Mouse (Mus musculus) lung, embryonic 16.5 days (tissue): ENCODE data around the gene Gm21970. TPM values are rescaled to one million over a fixed set of nuclear protein-coding genes. Genes with fewer than 3 reads are reported as not detected.
A peak's percentile ranks its signal among the peaks of the same experiment; 100 is the strongest.

ENCODE experiments used
- ATAC-seq: fragments of 200-750 bp; cut with Nextera tagmentation; 2 replicates; pipeline ENCODE4 v1.8.0; 2017; ENCODE audit warnings: low read depth, mild to moderate bottlenecking, moderate library complexity
- H3K27ac ChIP-seq: fragments of 300-500 bp; sonication (generic); 2 replicates; pipeline ENCODE4 v1.5.1; 2014; ENCODE audit warnings: mild to moderate bottlenecking, control low read depth, low read length
- H3K27me3 ChIP-seq: fragments of 300-500 bp; sonication (generic); 2 replicates; pipeline ENCODE4 v1.6.1; 2014; ENCODE audit warnings: low read depth, low read length, mixed read lengths; ENCODE audit not compliant: control insufficient read depth, insufficient read depth
- H3K36me3 ChIP-seq: fragments of 300-500 bp; sonication (generic); 2 replicates; pipeline ENCODE4 v1.6.1; 2014; ENCODE audit warnings: low read length; ENCODE audit not compliant: control insufficient read depth, insufficient read depth
- H3K4me1 ChIP-seq: fragments of 300-500 bp; sonication (generic); replicated peaks from 2 replicates; pipeline ENCODE4 v1.6.1; 2014; ENCODE audit warnings: low read length, mixed read lengths; ENCODE audit not compliant: control insufficient read depth, insufficient read depth
- H3K4me2 ChIP-seq: fragments of 300-500 bp; sonication (generic); 2 replicates; pipeline ENCODE4 v1.6.1; 2014; ENCODE audit warnings: low read depth, low read length, control low read depth
- H3K4me3 ChIP-seq: fragments of 300-500 bp; sonication (generic); 2 replicates; pipeline ENCODE4 v1.5.1; 2014; ENCODE audit warnings: mild to moderate bottlenecking, low read length, control low read depth
- H3K9ac ChIP-seq: fragments of 300-500 bp; sonication (generic); 2 replicates; pipeline ENCODE4 v1.6.1; 2014; ENCODE audit warnings: low read length, control low read depth
- H3K9me3 ChIP-seq: fragments of 300-500 bp; sonication (generic); 2 replicates; pipeline ENCODE4 v1.6.1; 2016; ENCODE audit warnings: low read length; ENCODE audit not compliant: control insufficient read depth
- WGBS: fragments of 180-500 bp; shearing (Covaris S2); extraction: QIAGEN DNeasy Blood & Tissue Kit; methylation state at CpG from one replicate; pipeline ENCODE4 v1.1.7; 2014; 5-methylcytosine and 5-hydroxymethylcytosine counted together
- polyA plus RNA-seq: library from polyadenylated mRNA; unstranded; fragments of >200 nt; fragmentation: Nextera tagmentation; extraction: Ambion mirVana; gene quantifications from 2 replicates; pipeline ENCODE4 v1.2.1, GENCODE M21; 2015

Gm21970 gene
- polyA plus RNA-seq, 1 experiment from 2014 or later = not detected

DNA sequence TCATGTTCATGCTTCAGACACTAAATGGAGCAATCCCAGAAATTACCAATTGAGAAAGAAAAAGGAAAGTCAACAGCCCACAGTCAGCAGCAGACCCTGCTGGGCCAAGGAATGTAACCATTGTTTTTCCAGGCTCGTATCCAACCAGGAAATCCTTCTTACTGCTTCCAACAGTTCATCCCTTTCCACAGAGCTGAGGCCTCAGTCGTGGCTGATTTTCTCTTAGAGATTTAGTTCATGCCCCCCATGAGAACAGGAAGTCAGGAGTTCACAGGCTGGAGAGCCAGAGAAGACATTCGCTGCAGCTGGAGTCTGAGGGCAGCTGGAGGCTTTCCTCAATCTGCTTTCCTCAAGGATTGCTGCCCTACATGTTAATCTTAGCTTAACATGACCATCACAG is 28.0 kb upstream of the Gm21970 start:
- ATAC-seq = peak; percentile 88

DNA sequence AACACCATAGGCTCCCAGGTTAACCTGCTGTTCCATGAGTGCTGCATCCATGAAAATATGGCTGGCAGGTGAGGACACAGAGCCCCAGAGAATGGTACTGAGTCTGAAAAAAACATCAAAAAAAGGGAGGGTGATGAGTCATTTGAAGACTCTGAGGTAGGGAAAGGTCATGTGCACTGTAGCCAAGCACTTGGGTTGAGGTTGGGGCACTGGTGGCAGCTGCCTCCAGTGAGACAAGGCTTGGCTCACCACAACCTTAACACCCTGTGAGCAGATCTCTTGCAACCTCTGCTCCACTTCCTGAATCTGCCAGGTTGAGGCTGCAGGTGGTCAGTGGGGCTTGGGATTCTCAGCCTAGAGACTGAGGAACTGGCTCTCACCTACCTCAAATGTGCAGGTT is 25.0 kb upstream of the Gm21970 start:
- H3K9me3 ChIP-seq = peaks cover 6% of the 10 kb centered on the region; the same call in 1 of the 2 replicates
- no peak overlapping the region for H3K4me3 ChIP-seq
- no peak overlapping the region for H3K9ac ChIP-seq
- H3K27ac ChIP-seq = 0 out of 2 replicates have a peak overlapping the region, but pooled peaks have one; percentile 7
- H3K4me2 ChIP-seq = no peak overlapping the region
- H3K36me3 ChIP-seq = no peaks in the 10 kb centered on the region
- H3K4me1 ChIP-seq = peaks cover 27% of the 10 kb centered on the region
- no peaks in the 10 kb centered on the region for H3K27me3 ChIP-seq
- ATAC-seq = no peak

More for the DNA sequence above, 28.0 kb upstream of the Gm21970 start:
- no peak overlapping the region for H3K9ac ChIP-seq
- no peaks in the 10 kb centered on the region for H3K36me3 ChIP-seq
- H3K27ac ChIP-seq = peak overlapping the region; percentile 89
- H3K4me1 ChIP-seq = peaks cover 30% of the 10 kb centered on the region
- no peak overlapping the region; the same call in 1 of the 2 replicates for H3K4me2 ChIP-seq
- H3K4me3 ChIP-seq = no peak overlapping the region
- WGBS = 9% methylated on average over 3 of the region's 3 CpGs
- peaks cover 6% of the 10 kb centered on the region; the same call in 1 of the 2 replicates for H3K9me3 ChIP-seq
- no peaks in the 10 kb centered on the region for H3K27me3 ChIP-seq

DNA sequence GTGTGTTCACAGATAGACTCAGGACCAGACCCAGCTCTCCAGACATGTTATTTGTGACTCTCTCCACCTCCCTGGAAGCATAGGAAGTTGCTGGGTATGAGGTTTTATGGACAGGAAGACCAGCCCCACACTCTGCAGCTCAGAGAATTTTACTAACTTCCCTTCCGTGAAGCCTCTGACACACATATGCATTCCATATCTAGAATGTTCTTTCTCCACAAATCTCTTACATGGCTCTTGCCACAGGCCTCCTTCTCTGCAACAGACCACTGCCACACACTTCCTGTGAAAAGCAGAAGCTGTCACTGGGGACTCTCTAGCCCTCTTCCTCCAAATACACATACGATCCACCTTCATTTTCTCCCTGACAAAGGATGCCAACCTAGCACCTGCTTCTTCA is 24.5 kb upstream of the Gm21970 start:
- Histone ChIP-seq H3K4me1 (peaks cover 24% of the 10 kb centered on the region), H3K27me3 (no peaks in the 10 kb centered on the region), H3K9me3 (peaks cover 6% of the 10 kb centered on the region; the same call in 1 of the 2 replicates), H3K9ac (no peak overlapping the region), H3K4me3 (no peak overlapping the region), H3K36me3 (no peaks in the 10 kb centered on the region), H3K27ac (no peak overlapping the region), H3K4me2 (no peak overlapping the region)
- ATAC-seq = no peak
- whole genome bisulfite sequencing = 78% methylated on average over 2 of the region's 2 CpGs

DNA sequence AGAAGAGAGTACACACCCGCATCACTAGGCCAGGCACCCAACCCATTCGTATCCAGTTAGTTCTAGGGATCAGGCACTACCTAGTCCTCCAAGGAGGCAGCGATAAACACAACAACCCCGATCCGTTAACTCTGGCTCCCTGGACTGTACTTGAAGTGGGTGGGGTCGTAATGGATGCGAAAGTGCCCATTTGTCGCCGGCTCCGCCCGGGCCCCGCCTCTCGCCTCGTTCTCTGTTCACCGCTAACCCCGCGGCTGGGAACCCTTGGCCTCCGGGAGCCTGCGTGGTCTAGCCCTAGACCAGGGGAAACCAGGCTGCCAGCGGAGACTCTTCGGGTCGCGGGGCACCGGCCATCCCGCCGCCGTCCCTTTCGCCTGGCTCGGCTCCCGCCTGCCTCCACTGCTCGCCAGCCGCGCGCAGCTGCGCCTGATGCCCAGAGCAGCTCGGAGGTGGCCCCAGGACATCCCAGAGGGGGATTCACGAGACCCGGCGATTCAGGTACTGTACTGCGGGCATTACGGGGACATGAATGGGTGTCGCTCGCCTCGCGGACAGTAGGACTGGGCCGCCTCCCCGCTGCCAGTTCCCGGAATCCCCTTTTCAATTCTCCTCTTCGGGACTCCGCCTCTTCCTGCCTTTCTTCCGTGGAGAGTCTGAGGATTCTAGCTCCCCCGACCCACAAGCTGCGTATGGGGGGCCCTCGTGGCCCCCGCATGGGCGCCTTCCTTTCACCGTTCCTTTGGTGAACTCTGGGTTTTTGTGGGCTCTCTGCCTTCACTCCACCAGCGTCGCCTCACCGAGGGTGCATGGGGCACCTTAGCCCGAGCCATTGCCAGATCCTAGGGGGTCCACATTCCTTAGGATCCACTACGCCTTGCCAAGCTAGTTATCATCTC is 18.7 kb upstream of the Gm21970 start, which contains the start of gene Ifnar2:
Gene Ifnar2, plus strand, starts transcription at position 207 of the 896 bp plus-strand sequence.
- WGBS = under 1% methylated on average over 61 of the region's 62 CpGs
- no peaks in the 10 kb centered on the region for H3K27me3 ChIP-seq
- peak within 1 kb of the TSS; percentile 76 for H3K4me2 ChIP-seq
- H3K36me3 ChIP-seq = no peaks in the 10 kb centered on the region
- peaks cover 11% of the 10 kb centered on the region for H3K4me1 ChIP-seq
- peak; percentile 93 for ATAC-seq
- peak within 1 kb of the TSS; percentile 76 for H3K4me3 ChIP-seq
- H3K9me3 ChIP-seq = peaks cover 4% of the 10 kb centered on the region; the same call in 1 of the 2 replicates
- peak within 1 kb of the TSS; percentile 95 for H3K27ac ChIP-seq
- H3K9ac ChIP-seq = peak within 1 kb of the TSS; percentile 91

DNA sequence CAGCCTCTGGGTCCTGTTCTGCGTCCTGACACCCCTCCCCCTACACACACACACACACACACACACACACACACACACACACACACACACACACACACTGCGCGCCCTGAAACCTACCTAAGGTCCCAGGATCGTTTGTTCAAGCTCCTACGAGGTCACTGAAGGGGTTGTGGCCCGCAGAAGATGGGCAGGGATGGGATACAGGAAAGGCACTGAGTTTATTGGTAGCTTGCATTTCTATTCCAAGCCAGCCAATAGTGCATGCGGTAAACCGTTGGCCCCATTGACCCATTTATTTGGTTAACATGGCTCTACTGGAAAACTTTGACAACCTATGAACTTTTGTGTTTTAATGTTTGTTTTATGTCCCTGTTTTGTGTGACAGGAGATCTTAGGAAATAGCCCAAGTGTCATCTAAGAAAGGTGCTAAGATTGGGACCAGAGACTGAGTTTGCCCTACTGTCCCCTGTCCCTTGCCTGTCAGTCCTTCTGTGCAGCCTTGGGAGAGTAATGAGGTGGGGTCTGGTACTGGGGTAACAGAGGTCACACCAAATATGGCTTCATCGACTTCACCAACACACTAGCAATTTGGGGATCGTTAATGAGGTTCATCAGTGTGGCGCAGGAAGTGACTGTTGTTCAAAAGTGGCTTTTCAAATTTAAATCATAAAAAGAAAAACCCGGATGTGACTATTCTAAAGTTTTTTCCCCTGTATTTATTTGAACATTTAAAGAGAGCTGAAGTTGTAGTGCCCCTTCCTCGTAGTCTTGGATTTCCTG is 17.9 kb upstream of the Gm21970 start:
- no peaks in the 10 kb centered on the region for H3K36me3 ChIP-seq
- 25% methylated on average over 11 of the region's 13 CpGs for WGBS
- no peak for ATAC-seq
- H3K4me3 ChIP-seq = peak overlapping the region; percentile 76
- no peaks in the 10 kb centered on the region for H3K27me3 ChIP-seq
- peaks cover 19% of the 10 kb centered on the region for H3K4me1 ChIP-seq
- peak overlapping the region; percentile 91 for H3K9ac ChIP-seq
- H3K27ac ChIP-seq = peak overlapping the region; percentile 95
- peak overlapping the region; percentile 76 for H3K4me2 ChIP-seq
- H3K9me3 ChIP-seq = no peaks in the 10 kb centered on the region

DNA sequence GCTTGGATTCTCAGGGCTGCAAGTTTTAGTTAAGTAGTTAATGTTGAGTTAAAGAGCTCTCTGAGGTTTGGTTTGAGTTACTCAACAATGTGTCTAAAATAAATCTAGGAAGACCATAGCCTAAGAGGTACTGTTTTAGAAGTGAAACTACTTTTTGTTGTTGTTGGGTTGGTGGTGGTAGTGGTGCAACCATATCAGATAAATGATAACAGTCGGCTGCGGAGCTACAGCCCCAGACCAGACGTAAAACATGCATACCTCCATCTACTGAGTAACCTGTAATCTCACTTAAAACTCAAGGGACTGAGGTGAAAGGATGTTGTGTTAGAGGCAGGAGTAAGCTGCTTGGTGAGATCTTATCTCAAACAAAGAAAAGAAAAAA is 17.3 kb upstream of the Gm21970 start:
- ATAC-seq = no peak
- H3K9ac ChIP-seq = no peak overlapping the region; the same call in 1 of the 2 replicates

DNA sequence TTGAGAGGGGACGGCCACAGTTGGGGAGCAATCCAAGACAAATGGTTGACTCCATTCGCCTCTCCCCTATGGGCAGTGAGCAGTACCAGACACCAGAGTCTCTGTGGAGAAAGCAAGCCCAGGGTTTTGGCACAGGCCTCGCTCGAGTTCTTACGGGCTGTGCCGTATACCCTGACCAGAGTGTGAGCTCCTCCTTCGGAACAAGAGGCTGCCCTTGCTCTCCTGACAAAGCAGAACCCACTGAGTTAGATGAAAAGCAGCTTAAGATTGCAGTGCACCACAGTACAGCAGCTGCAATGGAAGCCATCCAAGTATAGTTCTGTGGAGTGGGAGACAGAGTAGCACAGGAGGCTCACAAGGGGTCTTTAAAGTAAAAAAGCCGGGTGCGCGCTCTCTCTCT is 14.8 kb upstream of the Gm21970 start:
- no peak overlapping the region for H3K4me3 ChIP-seq
- ATAC-seq = no peak
- 82% methylated on average over 10 of the region's 10 CpGs for WGBS
- no peaks in the 10 kb centered on the region for H3K36me3 ChIP-seq
- peaks cover 33% of the 10 kb centered on the region for H3K4me1 ChIP-seq
- no peaks in the 10 kb centered on the region for H3K27me3 ChIP-seq
- no peak overlapping the region for H3K9ac ChIP-seq
- no peaks in the 10 kb centered on the region for H3K9me3 ChIP-seq
- no peak overlapping the region for H3K27ac ChIP-seq
- H3K4me2 ChIP-seq = no peak overlapping the region

More for the DNA sequence above, 17.3 kb upstream of the Gm21970 start:
- Histone ChIP-seq H3K36me3 (no peaks in the 10 kb centered on the region), H3K4me2 (peak overlapping the region; percentile 76), H3K4me1 (peaks cover 25% of the 10 kb centered on the region), H3K27me3 (no peaks in the 10 kb centered on the region), H3K9me3 (no peaks in the 10 kb centered on the region), H3K4me3 (peak overlapping the region; percentile 76), H3K27ac (peak overlapping the region; percentile 16; the same call in 1 of the 2 replicates)
- 60% methylated on average over 3 of the region's 3 CpGs for WGBS

DNA sequence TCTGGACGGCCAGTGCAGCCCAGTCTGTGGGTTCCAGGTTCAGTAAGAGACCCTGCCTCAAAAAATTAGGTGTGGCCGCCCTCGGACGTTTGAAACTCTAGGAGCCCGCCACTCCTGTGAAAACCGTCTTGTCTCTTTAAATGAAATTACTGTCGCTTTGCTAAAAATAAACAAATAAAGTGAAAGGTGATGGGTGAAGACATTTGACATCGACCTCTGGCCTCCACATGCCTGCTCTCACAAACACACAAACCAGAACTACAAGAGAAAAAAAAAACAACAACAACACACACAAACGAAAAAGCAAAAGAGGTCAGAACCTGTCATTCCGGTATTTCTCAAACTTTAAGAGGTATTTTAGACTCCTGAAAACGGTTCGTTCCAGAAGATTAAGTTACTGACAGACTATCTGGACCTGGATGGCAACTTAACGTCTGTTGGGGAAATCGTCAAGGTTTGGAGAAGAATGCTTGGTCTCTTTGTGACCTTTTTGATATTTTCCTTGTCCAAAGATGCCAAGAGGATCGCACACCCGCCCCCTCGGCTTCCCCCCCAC is 13.0 kb upstream of the Gm21970 start:
- H3K4me3 ChIP-seq = peak overlapping the region; percentile 13; the same call in 1 of the 2 replicates
- H3K27ac ChIP-seq = peak overlapping the region; percentile 90
- no peaks in the 10 kb centered on the region for H3K9me3 ChIP-seq
- no peak for ATAC-seq
- H3K27me3 ChIP-seq = no peaks in the 10 kb centered on the region
- H3K4me1 ChIP-seq = peaks cover 32% of the 10 kb centered on the region
- 34% methylated on average over 17 of the region's 17 CpGs for WGBS
- peak overlapping the region; percentile 46 for H3K4me2 ChIP-seq
- 0 out of 2 replicates have a peak, but pooled peaks cover 4% of the 10 kb centered on the region for H3K36me3 ChIP-seq
- H3K9ac ChIP-seq = peak overlapping the region; percentile 43; the same call in 1 of the 2 replicates
